Mouse (Mus musculus) MEL (cell line): ENCODE measurements at regions not wholly inside any gene's neighbourhood (a gene's known extent, or its start where the extent isn't known, plus 50 kb on each side); places are given as distances from the start of the nearest gene placed in this dataset.

ENCODE experiments used
- DNase-seq: peaks from one replicate; pipeline ENCODE4 v3.0.0; 2011; ENCODE audit warnings: low read depth, low spot score
- H3K27ac ChIP-seq: 2 replicates; pipeline ENCODE4 v1.5.1; 2012; ENCODE audit warnings: low read depth, mild to moderate bottlenecking, control low read depth, low read length, moderate library complexity; ENCODE audit not compliant: control insufficient read depth
- H3K27me3 ChIP-seq, 2 experiments: fragments of 150-350 bp in 1 of 2; sonication (generic) in 1 of 2; 2 replicates each; pipeline ENCODE4 v1.6.1; 2012; ENCODE audit warnings: low read length in 2 of 2, mild to moderate bottlenecking in 2 of 2, improper control_type of control experiment in 1 of 2, moderate library complexity in 1 of 2; ENCODE audit not compliant: insufficient read depth in 2 of 2, control insufficient read depth in 1 of 2
- H3K36me3 ChIP-seq, 2 experiments: 2 replicates each; pipeline ENCODE4 v1.6.1; 2012 to 2014; ENCODE audit warnings: low read length in 2 of 2, improper control_type of control experiment in 1 of 2, inconsistent platforms in 1 of 2, mild to moderate bottlenecking in 1 of 2; ENCODE audit not compliant: insufficient read depth in 2 of 2, control insufficient read depth in 1 of 2
- H3K4me1 ChIP-seq, 2 experiments: fragments of 150-350 bp in 1 of 2; sonication (generic) in 1 of 2; 2 replicates each; pipeline ENCODE4 v1.6.1; 2012; ENCODE audit warnings: low read length in 2 of 2, improper control_type of control experiment in 1 of 2, mild to moderate bottlenecking in 1 of 2; ENCODE audit not compliant: insufficient read depth in 2 of 2, control insufficient read depth in 1 of 2
- H3K4me3 ChIP-seq, 2 experiments: fragments of 150-350 bp in 1 of 2; sonication (generic) in 1 of 2; 2 replicates each; pipeline ENCODE4 v1.5.1; 2012; ENCODE audit warnings: low read depth in 2 of 2, low read length in 2 of 2, mild to moderate bottlenecking in 2 of 2, moderate library complexity in 2 of 2, control low read depth in 1 of 2, improper control_type of control experiment in 1 of 2; ENCODE audit not compliant: control insufficient read depth in 1 of 2, insufficient read depth in 1 of 2
- H3K79me2 ChIP-seq: 2 replicates; pipeline ENCODE4 v1.6.1; 2012; ENCODE audit warnings: mild to moderate bottlenecking, low read length, moderate library complexity; ENCODE audit not compliant: control insufficient read depth, poor library complexity, insufficient read depth
- H3K9ac ChIP-seq: 2 replicates; pipeline ENCODE4 v1.6.1; 2012; ENCODE audit warnings: low read depth, mild to moderate bottlenecking, control low read depth, low read length, moderate library complexity; ENCODE audit not compliant: control insufficient read depth, poor library complexity, severe bottlenecking
- H3K9me3 ChIP-seq: fragments of 150-350 bp; sonication (generic); replicated peaks from 2 replicates; pipeline ENCODE4 v1.6.1; 2012; ENCODE audit warnings: mild to moderate bottlenecking, low read length, improper control_type of control experiment, moderate library complexity; ENCODE audit not compliant: insufficient read depth
- BHLHE40 ChIP-seq: IDR thresholded peaks from 2 replicates; pipeline ENCODE4 v1.6.1; 2012; ENCODE audit warnings: low read depth, mild to moderate bottlenecking, inconsistent platforms, low read length, improper control_type of control experiment, borderline replicate concordance
- CHD1 ChIP-seq: IDR thresholded peaks from 2 replicates; pipeline ENCODE4 v1.6.1; 2012; ENCODE audit warnings: low read depth, mild to moderate bottlenecking, inconsistent platforms, low read length, improper control_type of control experiment
- CTCF ChIP-seq, 3 experiments: IDR thresholded peaks in 2 of 3; conservative IDR thresholded peaks in 1 of 3; 2 replicates each; pipeline ENCODE4 v1.5.1; 2011 to 2012; ENCODE audit warnings: low read length in 3 of 3, low read depth in 2 of 3, mild to moderate bottlenecking in 2 of 3, improper control_type of control experiment in 1 of 3, inconsistent platforms in 1 of 3, mixed read lengths in 1 of 3, moderate library complexity in 1 of 3; ENCODE audit not compliant: control insufficient read depth in 1 of 3, insufficient read depth in 1 of 3, poor library complexity in 1 of 3, severe bottlenecking in 1 of 3
- EP300 ChIP-seq, 2 experiments: IDR thresholded peaks; 2 replicates each; pipeline ENCODE4 v1.6.1; 2011; ENCODE audit warnings: improper control_type of control experiment in 2 of 2, low read length in 2 of 2, low read depth in 1 of 2, mild to moderate bottlenecking in 1 of 2
- ETS1 ChIP-seq: IDR thresholded peaks from 2 replicates; pipeline ENCODE4 v1.6.1; 2012; ENCODE audit warnings: low read depth, mild to moderate bottlenecking, inconsistent platforms, low read length, improper control_type of control experiment, moderate library complexity
- GABPA ChIP-seq: IDR thresholded peaks from 2 replicates; pipeline ENCODE4 v1.6.1; 2012; ENCODE audit warnings: low read depth, mild to moderate bottlenecking, inconsistent platforms, low read length, improper control_type of control experiment, moderate library complexity
- JUND ChIP-seq: IDR thresholded peaks from 2 replicates; pipeline ENCODE4 v1.6.1; 2011; ENCODE audit warnings: low read depth, mild to moderate bottlenecking, improper control_type of control experiment, low read length
- MAFK ChIP-seq: IDR thresholded peaks from 2 replicates; pipeline ENCODE4 v1.6.1; 2011; ENCODE audit warnings: low read depth, mild to moderate bottlenecking, low read length, improper control_type of control experiment, borderline replicate concordance
- MEF2A ChIP-seq: IDR thresholded peaks from 2 replicates; pipeline ENCODE4 v1.6.1; 2014; ENCODE audit warnings: low read depth, mild to moderate bottlenecking, inconsistent platforms, low read length, improper control_type of control experiment; ENCODE audit not compliant: poor library complexity, insufficient replicate concordance, severe bottlenecking; ENCODE audit errors: extremely low read depth
- MXI1 ChIP-seq: IDR thresholded peaks from 2 replicates; pipeline ENCODE4 v1.6.1; 2011; ENCODE audit warnings: mild to moderate bottlenecking, low read depth, low read length, improper control_type of control experiment
- MYB ChIP-seq: IDR thresholded peaks from 2 replicates; pipeline ENCODE4 v1.6.1; 2011; ENCODE audit warnings: mild to moderate bottlenecking, low read depth, low read length, improper control_type of control experiment
- NELFE ChIP-seq: IDR thresholded peaks from 2 replicates; pipeline ENCODE4 v1.6.1; 2011; ENCODE audit warnings: low read depth, low read length, improper control_type of control experiment
- POLR2AphosphoS2 ChIP-seq: IDR thresholded peaks from 2 replicates; pipeline ENCODE4 v1.6.1; 2011; ENCODE audit warnings: low read length, improper control_type of control experiment
- RCOR1 ChIP-seq: IDR thresholded peaks from 2 replicates; pipeline ENCODE4 v1.6.1; 2012; ENCODE audit warnings: low read depth, mild to moderate bottlenecking, inconsistent platforms, low read length, improper control_type of control experiment
- SIN3A ChIP-seq: IDR thresholded peaks from 2 replicates; pipeline ENCODE4 v1.6.1; 2012; ENCODE audit warnings: low read length, improper control_type of control experiment, inconsistent platforms
- SMC3 ChIP-seq: IDR thresholded peaks from 2 replicates; pipeline ENCODE4 v1.6.1; 2011; ENCODE audit warnings: low read depth, low read length, improper control_type of control experiment
- TBP ChIP-seq: IDR thresholded peaks from 2 replicates; pipeline ENCODE4 v1.8.0; 2011; ENCODE audit warnings: low read depth, low read length, improper control_type of control experiment
- TCF12 ChIP-seq: IDR thresholded peaks from 2 replicates; pipeline ENCODE4 v1.6.1; 2014; ENCODE audit warnings: low read depth, mild to moderate bottlenecking, inconsistent platforms, low read length, improper control_type of control experiment, moderate library complexity
- UBTF ChIP-seq: IDR thresholded peaks from 2 replicates; pipeline ENCODE4 v1.6.1; 2012; ENCODE audit warnings: low read depth, mild to moderate bottlenecking, inconsistent platforms, low read length, improper control_type of control experiment, moderate library complexity, borderline replicate concordance; ENCODE audit not compliant: insufficient read depth
- USF1 ChIP-seq: IDR thresholded peaks from 2 replicates; pipeline ENCODE4 v1.6.1; 2014; ENCODE audit warnings: low read depth, mild to moderate bottlenecking, inconsistent platforms, low read length, improper control_type of control experiment, moderate library complexity
- USF2 ChIP-seq, 2 experiments: IDR thresholded peaks; 2 replicates each; pipeline ENCODE4 v1.6.1; 2011 to 2012; ENCODE audit warnings: improper control_type of control experiment in 2 of 2, low read length in 2 of 2, borderline replicate concordance in 1 of 2, inconsistent platforms in 1 of 2, low read depth in 1 of 2, mild to moderate bottlenecking in 1 of 2; ENCODE audit not compliant: insufficient read depth in 1 of 2
- ZC3H11A ChIP-seq: IDR thresholded peaks from 2 replicates; pipeline ENCODE4 v1.6.1; 2012; ENCODE audit warnings: low read depth, mild to moderate bottlenecking, inconsistent platforms, low read length, improper control_type of control experiment
- ZNF384 ChIP-seq: IDR thresholded peaks from 2 replicates; pipeline ENCODE4 v1.6.1; 2012; ENCODE audit warnings: low read depth, mild to moderate bottlenecking, inconsistent platforms, low read length, improper control_type of control experiment

- no peak for TF ChIP-seq NELFE
- TF ChIP-seq MXI1: no peak
- no peak for TF ChIP-seq TCF12
- no peak for TF ChIP-seq USF2 (IDR thresholded peaks at IDR 0.05; ENCODE audit: borderline replicate concordance in 1 of 2, insufficient read depth in 1 of 2, low read depth in 1 of 2, low read length in 2 of 2)
- TF ChIP-seq USF1: no peak
- no peak for TF ChIP-seq ZC3H11A
- no peak for TF ChIP-seq JUND
- no peak for TF ChIP-seq CHD1
- no peak for TF ChIP-seq MAFK
- no peak for TF ChIP-seq UBTF
- no peak for TF ChIP-seq ZNF384
- DNase-seq: no peak
- H3K9ac ChIP-seq: no peak overlapping the region
These were observed 836.8 kb downstream of the Poteg start for GRCm38 (mm10) chr8:28284257-28284656.

GRCm38 (mm10) chr8:28298896-28299793 is 851.7 kb downstream of the Poteg start:
- no peak overlapping the region for H3K27ac ChIP-seq
- TF ChIP-seq JUND (no peak), MAFK (0 out of 2 replicates have a peak, but pooled peaks have one; percentile 49)
- no peaks in the 10 kb centered on the region for H3K36me3 ChIP-seq
- no peak for DNase-seq
- H3K9ac ChIP-seq: no peak overlapping the region
- H3K27me3 ChIP-seq: no peaks in the 10 kb centered on the region
- no peaks in the 10 kb centered on the region for H3K4me1 ChIP-seq
- H3K79me2 ChIP-seq: no peaks in the 10 kb centered on the region
- no peaks in the 10 kb centered on the region for H3K9me3 ChIP-seq
- no peak overlapping the region for H3K4me3 ChIP-seq

More at GRCm38 (mm10) chr8:28284257-28284656, 836.8 kb downstream of the Poteg start:
- H3K27ac ChIP-seq: no peak overlapping the region
- no peaks in the 10 kb centered on the region for H3K9me3 ChIP-seq
- no peaks in the 10 kb centered on the region for H3K79me2 ChIP-seq
- no peaks in the 10 kb centered on the region for H3K4me1 ChIP-seq
- H3K4me3 ChIP-seq: no peak overlapping the region
- H3K27me3 ChIP-seq: no peaks in the 10 kb centered on the region
- H3K36me3 ChIP-seq: no peaks in the 10 kb centered on the region

GRCm38 (mm10) chr8:28317081-28317480 is 869.6 kb downstream of the Poteg start:
- Histone ChIP-seq H3K9me3 (no peaks in the 10 kb centered on the region), H3K9ac (no peak overlapping the region)
- no peak for TF ChIP-seq MYB
- TF ChIP-seq MEF2A: no peak
- TF ChIP-seq CTCF (IDR thresholded peaks at IDR 0.05 in 2 of 3, conservative IDR thresholded peaks at IDR 0.05 in 1 of 3; ENCODE audit: control insufficient read depth in 1 of 3, insufficient read depth in 1 of 3, low read depth in 2 of 3, low read length in 3 of 3, poor library complexity in 1 of 3, severe bottlenecking in 1 of 3): no peak
- no peak for TF ChIP-seq BHLHE40
- TF ChIP-seq TBP: no peak
- no peak for TF ChIP-seq RCOR1
- TF ChIP-seq SMC3: no peak
- no peak for TF ChIP-seq MXI1
- TF ChIP-seq JUND: no peak
- no peak for TF ChIP-seq POLR2AphosphoS2
- TF ChIP-seq USF2 (IDR thresholded peaks at IDR 0.05; ENCODE audit: borderline replicate concordance in 1 of 2, insufficient read depth in 1 of 2, low read depth in 1 of 2, low read length in 2 of 2): no peak
- TF ChIP-seq CHD1: no peak
- no peak for TF ChIP-seq ETS1
- no peak for TF ChIP-seq SIN3A
- TF ChIP-seq GABPA: no peak
- no peak for TF ChIP-seq EP300 (IDR thresholded peaks at IDR 0.05; ENCODE audit: low read depth in 1 of 2, low read length in 2 of 2)
- TF ChIP-seq, all 39 proteins: peak for 0

More at GRCm38 (mm10) chr8:28317081-28317480, 869.6 kb downstream of the Poteg start:
- Histone ChIP-seq H3K4me3 (no peak overlapping the region), H3K27me3 (no peaks in the 10 kb centered on the region), H3K27ac (no peak overlapping the region), H3K4me1 (no peaks in the 10 kb centered on the region), H3K79me2 (no peaks in the 10 kb centered on the region), H3K36me3 (no peaks in the 10 kb centered on the region)
- DNase-seq: no peak
